Mouse (Mus musculus) stomach, postnatal 0 days (tissue): ENCODE data around the gene Tbata.
A peak's percentile ranks its signal among the peaks of the same experiment; 100 is the strongest.

ENCODE experiments used
- CTCF ChIP-seq: IDR thresholded peaks from 2 replicates; pipeline ENCODE4 v1.5.1; 2016; ENCODE audit warnings: antibody characterized with exemption, low read depth, mild to moderate bottlenecking, moderate library complexity
- EP300 ChIP-seq: optimal IDR thresholded peaks from 2 replicates; pipeline ENCODE3; 2016; ENCODE audit warnings: antibody characterized with exemption

- TF ChIP-seq EP300 (no peak), CTCF (peak; percentile 84)
Measured at GRCm38 (mm10) chr10:61147157-61148040, 24.4 kb upstream of the Tbata start, which contains the start of gene Sgpl1.
